Mouse (Mus musculus): ENCODE data around the gene Ifngr1. TPM values are rescaled to one million over a fixed set of nuclear protein-coding genes. Genes with fewer than 3 reads are reported as not detected.
A peak's percentile ranks its signal among the peaks of the same experiment; 100 is the strongest.
"Not testable (repeated sequence)": the region's sequence is repeated elsewhere in the genome, so short reads cannot be mapped to it uniquely, and the experiment has no call there.

The Ifngr1 gene
- polyA plus RNA-seq, 1 experiment = 37.4 TPM

GRCm38 (mm10) chr10:19596866-19597265, 5.1 kb downstream of the Ifngr1 start:
- no peak for TF ChIP-seq POLR2A (IDR thresholded peaks at IDR 0.05; ENCODE audit: low read depth, low read length)
- TF ChIP-seq CTCF (IDR thresholded peaks at IDR 0.05; ENCODE audit: extremely low read depth, insufficient read length, insufficient replicate concordance, low read depth, low read length) = no peak
- H3K36me3 ChIP-seq (ENCODE audit: control insufficient read depth, insufficient read depth, low read length) = peaks cover 36% of the 10 kb centered on the region
- WGBS = 74% methylated on average over 4 of the region's 4 CpGs
- H3K4me1 ChIP-seq (ENCODE audit: control insufficient read depth, insufficient read depth, insufficient read length, low read length) = peaks cover 9% of the 10 kb centered on the region; the same call in 1 of the 2 replicates
- no peaks in the 10 kb centered on the region for H3K27me3 ChIP-seq (ENCODE audit: control insufficient read depth, insufficient read depth, low read length)
- H3K4me3 ChIP-seq (ENCODE audit: low read depth, low read length) = no peak overlapping the region
- 0 out of 2 replicates have a peak overlapping the region, but pooled peaks have one; percentile 7 for H3K27ac ChIP-seq (ENCODE audit: insufficient read depth, low read depth, low read length)

GRCm38 (mm10) chr10:19598091-19598490, 6.3 kb downstream of the Ifngr1 start:
- Histone ChIP-seq H3K4me3 (ENCODE audit: low read depth, low read length) (no peak overlapping the region), H3K27me3 (ENCODE audit: control insufficient read depth, insufficient read depth, low read length) (no peaks in the 10 kb centered on the region), H3K27ac (ENCODE audit: insufficient read depth, low read depth, low read length) (peak overlapping the region; percentile 28; the same call in 1 of the 2 replicates), H3K36me3 (ENCODE audit: control insufficient read depth, insufficient read depth, low read length) (peaks cover 47% of the 10 kb centered on the region), H3K4me1 (ENCODE audit: control insufficient read depth, insufficient read depth, insufficient read length, low read length) (peaks cover 9% of the 10 kb centered on the region; the same call in 1 of the 2 replicates)
- TF ChIP-seq CTCF (IDR thresholded peaks at IDR 0.05; ENCODE audit: extremely low read depth, insufficient read length, insufficient replicate concordance, low read depth, low read length) (no peak), POLR2A (IDR thresholded peaks at IDR 0.05; ENCODE audit: low read depth, low read length) (no peak)
- 40% methylated on average over 11 of the region's 11 CpGs for WGBS

- peaks cover 60% of the 10 kb centered on the region for H3K36me3 ChIP-seq (ENCODE audit: control insufficient read depth, insufficient read depth, low read length)
- 74% methylated on average over 6 of the region's 6 CpGs for WGBS
- H3K4me3 ChIP-seq (ENCODE audit: low read depth, low read length) = no peak overlapping the region
These were observed 7.8 kb downstream of the Ifngr1 start for GRCm38 (mm10) chr10:19599331-19600092.

GRCm38 (mm10) chr10:19600093-19600420, 8.3 kb downstream of the Ifngr1 start:
- Histone ChIP-seq H3K36me3 (ENCODE audit: control insufficient read depth, insufficient read depth, low read length) (peaks cover 66% of the 10 kb centered on the region), H3K27me3 (ENCODE audit: control insufficient read depth, insufficient read depth, low read length) (no peaks in the 10 kb centered on the region), H3K4me1 (ENCODE audit: control insufficient read depth, insufficient read depth, insufficient read length, low read length) (peaks cover 7% of the 10 kb centered on the region; the same call in 1 of the 2 replicates), H3K27ac (ENCODE audit: insufficient read depth, low read depth, low read length) (no peak overlapping the region), H3K4me3 (ENCODE audit: low read depth, low read length) (no peak overlapping the region)
- TF ChIP-seq CTCF (IDR thresholded peaks at IDR 0.05; ENCODE audit: extremely low read depth, insufficient read length, insufficient replicate concordance, low read depth, low read length) (no peak), POLR2A (IDR thresholded peaks at IDR 0.05; ENCODE audit: low read depth, low read length) (no peak)
- WGBS = 80% methylated on average over 3 of the region's 3 CpGs

More at GRCm38 (mm10) chr10:19599331-19600092, 7.8 kb downstream of the Ifngr1 start:
- Histone ChIP-seq H3K4me1 (ENCODE audit: control insufficient read depth, insufficient read depth, insufficient read length, low read length) (peaks cover 8% of the 10 kb centered on the region; the same call in 1 of the 2 replicates), H3K27me3 (ENCODE audit: control insufficient read depth, insufficient read depth, low read length) (no peaks in the 10 kb centered on the region), H3K27ac (ENCODE audit: insufficient read depth, low read depth, low read length) (peak overlapping the region; percentile 26; the same call in 1 of the 2 replicates)
- no peak for TF ChIP-seq CTCF (IDR thresholded peaks at IDR 0.05; ENCODE audit: extremely low read depth, insufficient read length, insufficient replicate concordance, low read depth, low read length)
- TF ChIP-seq POLR2A (IDR thresholded peaks at IDR 0.05; ENCODE audit: low read depth, low read length) = no peak

- not testable (repeated sequence) for H3K4me1 ChIP-seq (ENCODE audit: control insufficient read depth, insufficient read depth, insufficient read length, low read length); H3K4me3 ChIP-seq (ENCODE audit: low read depth, low read length); H3K27ac ChIP-seq (ENCODE audit: insufficient read depth, low read depth, low read length); H3K27me3 ChIP-seq (ENCODE audit: control insufficient read depth, insufficient read depth, low read length)
- peaks cover 75% of the 10 kb centered on the region for H3K36me3 ChIP-seq (ENCODE audit: control insufficient read depth, insufficient read depth, low read length)
- 42% methylated on average over 1 of the region's 1 CpGs for WGBS
These were observed 9.8 kb downstream of the Ifngr1 start for GRCm38 (mm10) chr10:19601502-19601901.

- TF ChIP-seq POLR2A (IDR thresholded peaks at IDR 0.05; ENCODE audit: low read depth, low read length) (no peak), CTCF (IDR thresholded peaks at IDR 0.05; ENCODE audit: extremely low read depth, insufficient read length, insufficient replicate concordance, low read depth, low read length) (no peak)
- 81% methylated on average over 6 of the region's 6 CpGs for WGBS
These were observed 11.5 kb downstream of the Ifngr1 start for GRCm38 (mm10) chr10:19603231-19603630.

GRCm38 (mm10) chr10:19609125-19609524, 17.4 kb downstream of the Ifngr1 start:
- H3K4me3 ChIP-seq (ENCODE audit: low read depth, low read length) = no peak overlapping the region
- no peak overlapping the region for H3K27ac ChIP-seq (ENCODE audit: insufficient read depth, low read depth, low read length)
- 85% methylated on average over 14 of the region's 14 CpGs for WGBS
- H3K36me3 ChIP-seq (ENCODE audit: control insufficient read depth, insufficient read depth, low read length) = peaks cover 62% of the 10 kb centered on the region
- H3K27me3 ChIP-seq (ENCODE audit: control insufficient read depth, insufficient read depth, low read length) = no peaks in the 10 kb centered on the region
- H3K4me1 ChIP-seq (ENCODE audit: control insufficient read depth, insufficient read depth, insufficient read length, low read length) = no peaks in the 10 kb centered on the region
- no peak for TF ChIP-seq CTCF (IDR thresholded peaks at IDR 0.05; ENCODE audit: extremely low read depth, insufficient read length, insufficient replicate concordance, low read depth, low read length)
- TF ChIP-seq POLR2A (IDR thresholded peaks at IDR 0.05; ENCODE audit: low read depth, low read length) = no peak

More at GRCm38 (mm10) chr10:19603231-19603630, 11.5 kb downstream of the Ifngr1 start:
- H3K27ac ChIP-seq (ENCODE audit: insufficient read depth, low read depth, low read length) = no peak overlapping the region
- peaks cover 84% of the 10 kb centered on the region for H3K36me3 ChIP-seq (ENCODE audit: control insufficient read depth, insufficient read depth, low read length)
- H3K4me1 ChIP-seq (ENCODE audit: control insufficient read depth, insufficient read depth, insufficient read length, low read length) = no peaks in the 10 kb centered on the region; the same call in 1 of the 2 replicates
- no peaks in the 10 kb centered on the region for H3K27me3 ChIP-seq (ENCODE audit: control insufficient read depth, insufficient read depth, low read length)
- no peak overlapping the region for H3K4me3 ChIP-seq (ENCODE audit: low read depth, low read length)
